Mouse (Mus musculus): ENCODE measurements around the gene Dcdc2b.

GRCm38 (mm10) chr4:129577688-129578087 lies 36.4 kb downstream of the Dcdc2b start:
- TF ChIP-seq EP300 (IDR thresholded peaks at IDR 0.05; ENCODE audit: low read depth) (no peak), CTCF (IDR thresholded peaks at IDR 0.05; ENCODE audit: low read depth) (no peak)

Measured in liver, postnatal 0 days (tissue).